Mouse (Mus musculus) MEL (cell line): ENCODE measurements around the gene Hat1.

Source experiments
- CTCF ChIP-seq, 3 experiments: IDR thresholded peaks in 2 of 3; conservative IDR thresholded peaks in 1 of 3; 2 replicates each; pipeline ENCODE4 v1.5.1; 2011 to 2012; ENCODE audit warnings: low read length in 3 of 3, low read depth in 2 of 3, mild to moderate bottlenecking in 2 of 3, improper control_type of control experiment in 1 of 3, inconsistent platforms in 1 of 3, mixed read lengths in 1 of 3, moderate library complexity in 1 of 3; ENCODE audit not compliant: control insufficient read depth in 1 of 3, insufficient read depth in 1 of 3, poor library complexity in 1 of 3, severe bottlenecking in 1 of 3
- E2F4 ChIP-seq: IDR thresholded peaks from 2 replicates; pipeline ENCODE4 v1.6.1; 2011; ENCODE audit warnings: low read depth, low read length, improper control_type of control experiment, borderline replicate concordance
- EP300 ChIP-seq, 2 experiments: IDR thresholded peaks; 2 replicates each; pipeline ENCODE4 v1.6.1; 2011; ENCODE audit warnings: improper control_type of control experiment in 2 of 2, low read length in 2 of 2, low read depth in 1 of 2, mild to moderate bottlenecking in 1 of 2
- MXI1 ChIP-seq: IDR thresholded peaks from 2 replicates; pipeline ENCODE4 v1.6.1; 2011; ENCODE audit warnings: mild to moderate bottlenecking, low read depth, low read length, improper control_type of control experiment
- POLR2A ChIP-seq, 2 experiments: IDR thresholded peaks; 2 replicates each; pipeline ENCODE4 v1.6.1; 2011 to 2012; ENCODE audit warnings: low read length in 2 of 2, mild to moderate bottlenecking in 2 of 2, control low read depth in 1 of 2, improper control_type of control experiment in 1 of 2, low read depth in 1 of 2, moderate library complexity in 1 of 2; ENCODE audit not compliant: control insufficient read depth in 1 of 2, insufficient read depth in 1 of 2, poor library complexity in 1 of 2
- TCF12 ChIP-seq: IDR thresholded peaks from 2 replicates; pipeline ENCODE4 v1.6.1; 2014; ENCODE audit warnings: low read depth, mild to moderate bottlenecking, inconsistent platforms, low read length, improper control_type of control experiment, moderate library complexity
- UBTF ChIP-seq: IDR thresholded peaks from 2 replicates; pipeline ENCODE4 v1.6.1; 2012; ENCODE audit warnings: low read depth, mild to moderate bottlenecking, inconsistent platforms, low read length, improper control_type of control experiment, moderate library complexity, borderline replicate concordance; ENCODE audit not compliant: insufficient read depth
- USF1 ChIP-seq: IDR thresholded peaks from 2 replicates; pipeline ENCODE4 v1.6.1; 2014; ENCODE audit warnings: low read depth, mild to moderate bottlenecking, inconsistent platforms, low read length, improper control_type of control experiment, moderate library complexity

DNA sequence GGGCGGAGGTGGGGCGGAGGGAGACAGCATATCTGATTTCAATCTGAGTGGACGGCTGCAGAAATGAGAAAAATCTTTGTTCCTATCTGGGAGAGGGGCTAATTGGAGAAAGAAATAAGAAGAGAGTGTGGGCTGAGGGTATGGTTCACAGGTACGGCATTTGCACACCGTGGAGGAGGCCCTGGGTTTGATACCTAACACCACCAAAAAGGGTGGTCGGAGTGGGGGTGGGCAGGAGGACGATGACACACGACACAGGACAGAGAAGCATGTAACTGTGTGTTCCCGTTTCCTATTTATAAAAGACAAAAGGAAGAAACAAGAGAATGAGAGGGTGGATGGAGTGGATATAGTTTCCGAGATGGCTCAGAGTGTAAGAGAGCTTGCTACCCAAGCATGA is 41.6 kb upstream of the Hat1 start:
- TF ChIP-seq POLR2A (IDR thresholded peaks at IDR 0.05; ENCODE audit: control insufficient read depth in 1 of 2, insufficient read depth in 1 of 2, low read depth in 1 of 2, low read length in 2 of 2, poor library complexity in 1 of 2) (no peak), TCF12 (no peak), CTCF (IDR thresholded peaks at IDR 0.05 in 2 of 3, conservative IDR thresholded peaks at IDR 0.05 in 1 of 3; ENCODE audit: control insufficient read depth in 1 of 3, insufficient read depth in 1 of 3, low read depth in 2 of 3, low read length in 3 of 3, poor library complexity in 1 of 3, severe bottlenecking in 1 of 3) (no peak), E2F4 (no peak), EP300 (IDR thresholded peaks at IDR 0.05; ENCODE audit: low read depth in 1 of 2, low read length in 2 of 2) (no peak), UBTF (no peak), MXI1 (no peak), USF1 (no peak)
